Mouse (Mus musculus) midbrain, embryonic 11.5 days (tissue): ENCODE results near the gene Lamb1. TPM values are rescaled to one million over a fixed set of nuclear protein-coding genes. Genes with fewer than 3 reads are reported as not detected.

Experiments used
- ATAC-seq: fragments of 200-750 bp; cut with Nextera tagmentation; 2 replicates; pipeline ENCODE4 v1.8.0; 2017; ENCODE audit warnings: moderate TSS enrichment, moderate library complexity; ENCODE audit not compliant: low FRiP score
- DNase-seq: peaks from one replicate; pipeline ENCODE4 v3.0.0; 2015; ENCODE audit warnings: low spot score; ENCODE audit errors: missing footprints
- H3K27ac ChIP-seq: fragments of 300-500 bp; sonication (generic); 2 replicates; pipeline ENCODE4 v1.5.1; 2014; ENCODE audit warnings: low read depth, low read length
- H3K27me3 ChIP-seq: fragments of 300-500 bp; sonication (generic); 2 replicates; pipeline ENCODE4 v1.6.1; 2014; ENCODE audit warnings: mild to moderate bottlenecking, low read length, moderate library complexity, mixed read lengths; ENCODE audit not compliant: control insufficient read depth, insufficient read depth
- H3K36me3 ChIP-seq: fragments of 300-500 bp; sonication (generic); 2 replicates; pipeline ENCODE4 v1.6.1; 2014; ENCODE audit warnings: mild to moderate bottlenecking, low read length, moderate library complexity, mixed read lengths; ENCODE audit not compliant: control insufficient read depth, insufficient read depth
- H3K4me1 ChIP-seq: fragments of 300-500 bp; sonication (generic); 2 replicates; pipeline ENCODE4 v1.6.1; 2014; ENCODE audit warnings: low read length; ENCODE audit not compliant: control insufficient read depth, insufficient read depth
- H3K4me2 ChIP-seq: fragments of 300-500 bp; sonication (generic); 2 replicates; pipeline ENCODE4 v1.6.1; 2014; ENCODE audit warnings: mild to moderate bottlenecking, moderate library complexity
- H3K4me3 ChIP-seq: fragments of 300-500 bp; sonication (generic); 2 replicates; pipeline ENCODE4 v1.5.1; 2014; ENCODE audit warnings: low read depth, low read length
- H3K9ac ChIP-seq: fragments of 300-500 bp; sonication (generic); 2 replicates; pipeline ENCODE4 v1.6.1; 2014; ENCODE audit warnings: low read length
- H3K9me3 ChIP-seq: fragments of 300-500 bp; sonication (generic); 2 replicates; pipeline ENCODE4 v1.6.1; 2016; ENCODE audit warnings: low read length; ENCODE audit not compliant: control insufficient read depth
- WGBS: fragments of 180-500 bp; shearing (Covaris S2); extraction: QIAGEN DNeasy Blood & Tissue Kit; methylation state at CpG from one replicate; pipeline ENCODE4 v1.1.7; 2014; 5-methylcytosine and 5-hydroxymethylcytosine counted together
- polyA plus RNA-seq: library from polyadenylated mRNA; unstranded; fragments of >200 nt; fragmentation: Nextera tagmentation; extraction: Ambion mirVana; gene quantifications from 2 replicates; pipeline ENCODE4 v1.2.1, GENCODE M21; 2014

The Lamb1 gene
- polyA plus RNA-seq, 1 experiment from 2014 or later = 17.3 TPM

- H3K4me1 ChIP-seq = no peaks in the 10 kb centered on the region
- WGBS = 51% methylated on average over 3 of the region's 3 CpGs
- H3K9me3 ChIP-seq = no peaks in the 10 kb centered on the region
- H3K27ac ChIP-seq = no peak overlapping the region
- no peak overlapping the region for H3K9ac ChIP-seq
- H3K4me2 ChIP-seq = no peak overlapping the region
- no peaks in the 10 kb centered on the region for H3K27me3 ChIP-seq
- ATAC-seq = no peak
- H3K4me3 ChIP-seq = no peak overlapping the region
- no peak for DNase-seq
- no peaks in the 10 kb centered on the region for H3K36me3 ChIP-seq
These were observed 18.9 kb upstream of the Lamb1 start for GRCm38 (mm10) chr12:31246153-31246552.

DNA sequence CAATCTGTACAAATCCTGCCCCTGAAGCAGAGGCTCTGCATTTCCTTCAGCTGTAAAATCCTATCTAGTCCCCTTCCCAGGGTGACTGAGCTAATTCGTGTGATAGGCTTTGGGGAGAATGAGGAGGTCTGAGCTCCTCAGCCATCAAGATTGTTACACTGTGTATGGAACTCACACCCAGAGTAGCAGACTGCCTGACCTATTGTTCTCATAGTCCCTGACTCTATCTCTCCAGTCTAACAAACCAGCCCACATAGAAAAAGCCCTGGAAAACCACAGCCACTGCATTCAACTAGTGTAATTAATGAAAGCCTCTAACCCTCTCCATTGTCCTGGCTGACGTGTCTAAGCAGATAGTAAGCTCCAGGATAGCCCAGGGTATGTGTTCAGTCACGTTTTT lies 18.4 kb upstream of the Lamb1 start:
- DNase-seq (peak; percentile 71), ATAC-seq (no peak)
- WGBS = 38% methylated on average over 3 of the region's 3 CpGs
- H3K27ac ChIP-seq = no peak overlapping the region
- no peak overlapping the region for H3K4me3 ChIP-seq
- H3K36me3 ChIP-seq = no peaks in the 10 kb centered on the region
- H3K9ac ChIP-seq = no peak overlapping the region
- no peaks in the 10 kb centered on the region for H3K4me1 ChIP-seq
- H3K4me2 ChIP-seq = no peak overlapping the region
- H3K9me3 ChIP-seq = no peaks in the 10 kb centered on the region
- H3K27me3 ChIP-seq = no peaks in the 10 kb centered on the region

DNA sequence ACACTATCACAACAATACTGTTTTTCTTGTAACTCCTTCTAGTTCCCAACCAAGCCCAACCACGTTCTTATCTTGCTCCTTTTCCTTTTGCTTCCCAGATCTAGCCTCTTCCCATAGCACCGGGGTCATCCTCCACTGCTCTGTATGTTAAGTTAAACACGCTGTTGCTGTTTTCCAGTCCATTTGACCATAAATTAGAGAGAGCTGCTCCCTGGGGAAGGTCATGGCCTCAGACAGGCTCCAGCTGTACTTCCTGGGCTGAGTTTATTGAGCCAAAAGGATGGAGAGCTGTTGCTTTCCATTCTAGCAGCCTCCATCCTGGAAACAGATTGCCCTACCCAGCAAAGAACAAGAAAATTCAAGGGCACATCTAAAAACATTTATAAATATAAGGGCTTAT lies 16.9 kb upstream of the Lamb1 start:
- H3K9ac ChIP-seq = no peak overlapping the region
- DNase-seq (no peak), ATAC-seq (no peak)
- H3K4me1 ChIP-seq = no peaks in the 10 kb centered on the region
- no peaks in the 10 kb centered on the region for H3K36me3 ChIP-seq
- no peak overlapping the region for H3K4me2 ChIP-seq
- H3K27me3 ChIP-seq = no peaks in the 10 kb centered on the region
- no peaks in the 10 kb centered on the region for H3K9me3 ChIP-seq
- 54% methylated on average over 3 of the region's 3 CpGs for WGBS
- no peak overlapping the region for H3K27ac ChIP-seq
- H3K4me3 ChIP-seq = no peak overlapping the region

GRCm38 (mm10) chr12:31248681-31249080 lies 16.4 kb upstream of the Lamb1 start:
- DNase-seq (no peak), ATAC-seq (no peak)
- Histone ChIP-seq H3K4me1 (no peaks in the 10 kb centered on the region), H3K4me3 (no peak overlapping the region), H3K27me3 (no peaks in the 10 kb centered on the region), H3K9ac (no peak overlapping the region), H3K9me3 (no peaks in the 10 kb centered on the region), H3K4me2 (no peak overlapping the region), H3K36me3 (no peaks in the 10 kb centered on the region), H3K27ac (no peak overlapping the region)
- 53% methylated on average over 10 of the region's 10 CpGs for WGBS

GRCm38 (mm10) chr12:31252259-31252658 lies 12.8 kb upstream of the Lamb1 start:
- Histone ChIP-seq H3K4me1 (no peaks in the 10 kb centered on the region), H3K36me3 (no peaks in the 10 kb centered on the region)
- WGBS = 76% methylated on average over 4 of the region's 4 CpGs

DNA sequence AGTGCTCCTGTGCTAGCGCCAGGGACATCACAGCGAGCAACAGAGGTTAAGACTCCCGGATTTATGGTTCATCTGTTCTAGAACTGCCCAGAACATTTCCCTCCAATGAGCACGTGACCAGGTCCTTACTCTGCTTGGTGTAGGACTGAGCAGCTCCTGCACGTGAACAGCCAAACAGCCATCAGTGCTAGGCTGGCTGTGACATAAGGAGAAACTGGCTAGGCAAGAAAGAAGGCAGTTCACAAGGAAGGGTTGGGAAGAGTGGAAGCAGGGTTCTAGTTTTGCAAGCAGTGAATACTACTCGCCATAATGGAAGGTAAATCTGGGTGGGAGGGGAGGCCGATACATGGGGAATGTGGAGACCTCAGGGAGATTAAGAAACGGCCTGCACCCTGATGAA lies 10.1 kb upstream of the Lamb1 start:
- WGBS = 90% methylated on average over 8 of the region's 8 CpGs
- ATAC-seq (no peak), DNase-seq (peak; percentile 39)
- no peak overlapping the region for H3K27ac ChIP-seq
- no peak overlapping the region for H3K4me3 ChIP-seq
- no peaks in the 10 kb centered on the region for H3K27me3 ChIP-seq
- no peak overlapping the region for H3K9ac ChIP-seq
- H3K9me3 ChIP-seq = no peaks in the 10 kb centered on the region
- no peaks in the 10 kb centered on the region for H3K36me3 ChIP-seq
- no peak overlapping the region for H3K4me2 ChIP-seq
- no peaks in the 10 kb centered on the region for H3K4me1 ChIP-seq

More at GRCm38 (mm10) chr12:31252259-31252658, 12.8 kb upstream of the Lamb1 start:
- Histone ChIP-seq H3K27ac (no peak overlapping the region), H3K27me3 (no peaks in the 10 kb centered on the region), H3K9me3 (no peaks in the 10 kb centered on the region), H3K9ac (no peak overlapping the region), H3K4me2 (no peak overlapping the region), H3K4me3 (no peak overlapping the region)
- DNase-seq = no peak
- ATAC-seq = no peak

DNA sequence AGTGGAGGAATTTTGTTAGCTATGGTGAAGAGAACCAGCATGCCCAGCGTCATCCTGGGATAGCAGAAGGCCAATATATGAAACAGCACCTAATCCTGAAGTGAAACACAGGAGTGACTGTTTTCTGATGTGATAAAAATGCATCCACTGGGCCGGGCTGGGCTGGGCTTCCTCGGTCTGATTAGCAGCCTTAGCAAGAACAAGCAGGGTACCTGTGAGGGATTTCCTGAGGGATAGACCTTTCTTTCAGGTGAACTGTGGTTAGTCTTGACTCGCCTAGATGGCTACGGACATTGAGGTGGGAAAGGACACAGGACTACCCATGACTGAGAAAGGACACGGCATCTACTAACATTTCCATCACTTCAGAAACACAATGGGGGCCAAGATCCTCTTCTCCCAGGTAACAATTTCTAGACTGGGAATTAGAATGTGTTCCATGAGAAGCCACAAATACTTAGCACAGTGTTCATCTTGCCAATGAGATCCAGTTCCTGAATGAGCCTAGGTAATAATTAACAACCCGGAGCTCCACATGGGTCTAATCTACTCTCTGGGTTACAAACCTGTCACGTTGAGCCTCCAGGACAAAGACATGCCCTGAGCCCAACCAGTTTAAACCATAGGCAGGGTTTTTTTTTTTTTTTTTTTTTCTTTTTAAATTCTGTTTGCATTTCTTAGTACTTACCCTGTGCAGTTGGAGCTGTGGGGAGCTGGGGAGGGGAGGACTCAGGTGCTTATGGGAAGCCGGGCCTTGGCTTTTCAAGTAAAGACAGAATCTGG lies 8.7 kb upstream of the Lamb1 start:
- ATAC-seq = no peak
- H3K36me3 ChIP-seq = no peaks in the 10 kb centered on the region
- 84% methylated on average over 9 of the region's 9 CpGs for WGBS

GRCm38 (mm10) chr12:31261882-31262281 lies 3.2 kb upstream of the Lamb1 start:
- H3K9ac ChIP-seq = no peak overlapping the region
- no peak overlapping the region for H3K4me3 ChIP-seq
- WGBS = 92% methylated on average over 3 of the region's 3 CpGs
- H3K4me1 ChIP-seq = peaks cover 13% of the 10 kb centered on the region
- peaks cover 32% of the 10 kb centered on the region for H3K27me3 ChIP-seq
- no peak overlapping the region for H3K27ac ChIP-seq
- H3K9me3 ChIP-seq = no peaks in the 10 kb centered on the region
- no peak overlapping the region for H3K4me2 ChIP-seq
- DNase-seq (no peak), ATAC-seq (no peak)
- H3K36me3 ChIP-seq = no peaks in the 10 kb centered on the region

More for the DNA sequence above, 8.7 kb upstream of the Lamb1 start:
- no peaks in the 10 kb centered on the region for H3K27me3 ChIP-seq
- no peak overlapping the region for H3K4me2 ChIP-seq
- DNase-seq = peak; percentile 41
- H3K4me3 ChIP-seq = no peak overlapping the region
- H3K9ac ChIP-seq = no peak overlapping the region
- H3K4me1 ChIP-seq = no peaks in the 10 kb centered on the region
- H3K9me3 ChIP-seq = no peaks in the 10 kb centered on the region
- H3K27ac ChIP-seq = no peak overlapping the region

DNA sequence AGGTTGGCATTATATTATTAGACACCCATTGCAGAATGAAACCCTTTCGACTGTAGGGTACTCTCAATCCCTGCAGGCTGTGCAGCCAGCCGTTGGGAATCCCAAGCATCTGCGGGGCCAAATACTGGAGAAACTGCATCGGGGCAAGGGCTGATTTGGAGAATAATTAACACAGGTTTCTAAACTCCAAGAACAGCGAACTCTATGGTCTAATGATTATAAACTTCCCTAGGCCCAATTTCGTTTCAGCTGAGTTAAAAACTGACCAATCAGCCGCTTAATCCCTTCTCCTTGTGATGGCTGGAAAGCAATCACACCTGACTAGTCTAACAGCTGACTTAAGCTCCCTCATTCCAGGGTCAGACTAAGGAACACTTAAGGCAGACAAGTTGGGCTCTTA lies 1.1 kb upstream of the Lamb1 start:
- 34% methylated on average over 7 of the region's 7 CpGs for WGBS
- H3K9ac ChIP-seq = no peak overlapping the region
- ATAC-seq = no peak
- H3K9me3 ChIP-seq = no peaks in the 10 kb centered on the region
- H3K4me3 ChIP-seq = no peak overlapping the region
- H3K4me2 ChIP-seq = no peak overlapping the region
- H3K27ac ChIP-seq = no peak overlapping the region
- no peak for DNase-seq
- peaks cover 40% of the 10 kb centered on the region for H3K27me3 ChIP-seq
- H3K36me3 ChIP-seq = no peaks in the 10 kb centered on the region
- peaks cover 13% of the 10 kb centered on the region for H3K4me1 ChIP-seq
